Mouse (Mus musculus) layer of hippocampus, postnatal 10 days (tissue): ENCODE measurements around the gene Alg12. TPM values are rescaled to one million over a fixed set of nuclear protein-coding genes. Genes with fewer than 3 reads are reported as not detected.
A peak's percentile ranks its signal among the peaks of the same experiment; 100 is the strongest.

Experiments used
- DNase-seq, 2 experiments: peaks; one replicate each; pipeline ENCODE4 v3.0.0; 2021; ENCODE audit warnings: low spot score in 2 of 2
- long read RNA-seq: library from polyadenylated mRNA; stranded (forward); transcript quantifications from one replicate; pipeline ENCODE4 v2.0.0, GENCODE M21; 2023
- total RNA-seq, 2 experiments: library from RNA; stranded (reverse); gene quantifications; 2 replicates each; pipeline ENCODE4 v1.2.3; 2021

Gene Alg12
- 10 to 100 TPM in 1 of 2 experiments, 1 to 10 TPM in 1; 9.8 to 10.3 TPM for total RNA-seq
- long read RNA-seq, partial matches to known transcripts = 0 of 3 reads
- long read RNA-seq, other reads (novel, unspliced or antisense) = 1 of 3 reads

- peak; percentile 98 to 99 for DNase-seq
These were observed at the start of gene Alg12, which contains the start of gene Creld2 for GRCm38 (mm10) chr15:88819026-88819905. TSS of gene Alg12 (minus strand) at chr15:88819318. TSS of gene Creld2 (plus strand) at chr15:88819646.

GRCm38 (mm10) chr15:88868024-88868742 lies 49.1 kb upstream of the Alg12 start:
- no peak for DNase-seq

- DNase-seq = no peak
These were observed 48.4 kb upstream of the Alg12 start for GRCm38 (mm10) chr15:88867368-88868023.

GRCm38 (mm10) chr15:88866934-88867356 lies 47.8 kb upstream of the Alg12 start:
- DNase-seq = no peak

GRCm38 (mm10) chr15:88865888-88866695 lies 47.0 kb upstream of the Alg12 start:
- DNase-seq = no peak

GRCm38 (mm10) chr15:88865061-88865460 lies 45.9 kb upstream of the Alg12 start:
- DNase-seq = no peak

- DNase-seq = peak in 1 of 2 experiments; percentile 49
These were observed 45.3 kb upstream of the Alg12 start for GRCm38 (mm10) chr15:88864270-88865030.

GRCm38 (mm10) chr15:88863695-88864231 lies 44.6 kb upstream of the Alg12 start:
- DNase-seq = peak; percentile 80 to 85

GRCm38 (mm10) chr15:88862881-88863694 lies 44.0 kb upstream of the Alg12 start:
- peak; percentile 61 to 71 for DNase-seq

GRCm38 (mm10) chr15:88861772-88862622 lies 42.9 kb upstream of the Alg12 start, which contains the start of gene Pim3:
TSS of gene Pim3 (plus strand) at chr15:88862186.
- peak; percentile 95 to 97 for DNase-seq

- DNase-seq = no peak
These were observed 41.7 kb upstream of the Alg12 start for GRCm38 (mm10) chr15:88860781-88861180.

- DNase-seq = no peak
These were observed 40.3 kb upstream of the Alg12 start for GRCm38 (mm10) chr15:88859206-88859970.

GRCm38 (mm10) chr15:88858707-88859106 lies 39.6 kb upstream of the Alg12 start:
- DNase-seq = no peak

- peak in 1 of 2 experiments; percentile 52 for DNase-seq
These were observed 39.0 kb upstream of the Alg12 start for GRCm38 (mm10) chr15:88858141-88858541.

GRCm38 (mm10) chr15:88857361-88857760 lies 38.2 kb upstream of the Alg12 start:
- DNase-seq = no peak

- DNase-seq = no peak
These were observed 37.5 kb upstream of the Alg12 start for GRCm38 (mm10) chr15:88856613-88857012.
